Mouse (Mus musculus): Measurements from ENCODE around the gene Ykt6.
"Not testable (repeated sequence)": the region's sequence is repeated elsewhere in the genome, so short reads cannot be mapped to it uniquely, and the experiment has no call there.

Ykt6 gene

GRCm38 (mm10) chr11:5955546-5956276, at the start of gene Ykt6:
Gene Ykt6 (plus strand): TSS chr11:5955693.
- DNase-seq (ENCODE audit: low spot score): peak; percentile 95

- DNase-seq (ENCODE audit: low spot score): no peak
These were observed 49.5 kb upstream of the Ykt6 start for GRCm38 (mm10) chr11:5905778-5906518.

- DNase-seq (ENCODE audit: low spot score): no peak
These were observed 48.4 kb upstream of the Ykt6 start for GRCm38 (mm10) chr11:5907096-5907495.

GRCm38 (mm10) chr11:5908642-5909041, 46.9 kb upstream of the Ykt6 start:
- no peak for DNase-seq (ENCODE audit: low spot score)

GRCm38 (mm10) chr11:5912635-5913034, 42.9 kb upstream of the Ykt6 start:
- peak; percentile 74 for DNase-seq (ENCODE audit: low spot score)

- DNase-seq (ENCODE audit: low spot score): peak; percentile 54
These were observed 42.2 kb upstream of the Ykt6 start for GRCm38 (mm10) chr11:5913256-5913655.

- DNase-seq (ENCODE audit: low spot score): peak; percentile 22
These were observed 41.6 kb upstream of the Ykt6 start for GRCm38 (mm10) chr11:5913936-5914335.

- DNase-seq (ENCODE audit: low spot score): peak; percentile 31
These were observed 40.6 kb upstream of the Ykt6 start for GRCm38 (mm10) chr11:5914940-5915339.

- peak; percentile 32 for DNase-seq (ENCODE audit: low spot score)
These were observed 39.9 kb upstream of the Ykt6 start for GRCm38 (mm10) chr11:5915429-5916177.

GRCm38 (mm10) chr11:5916178-5916548, 39.3 kb upstream of the Ykt6 start:
- peak; percentile 39 for DNase-seq (ENCODE audit: low spot score)

- peak; percentile 25 for DNase-seq (ENCODE audit: low spot score)
These were observed 37.4 kb upstream of the Ykt6 start for GRCm38 (mm10) chr11:5918111-5918510.

- DNase-seq (ENCODE audit: low spot score): no peak
These were observed 35.9 kb upstream of the Ykt6 start for GRCm38 (mm10) chr11:5919606-5920005.

GRCm38 (mm10) chr11:5920323-5920960, 35.1 kb upstream of the Ykt6 start:
- no peak for DNase-seq (ENCODE audit: low spot score)

GRCm38 (mm10) chr11:5924699-5925098, 30.8 kb upstream of the Ykt6 start:
- no peak for DNase-seq (ENCODE audit: low spot score)

GRCm38 (mm10) chr11:5926696-5927220, 28.7 kb upstream of the Ykt6 start:
- no peak for DNase-seq (ENCODE audit: low spot score)

GRCm38 (mm10) chr11:5930578-5930977, 24.9 kb upstream of the Ykt6 start:
- DNase-seq (ENCODE audit: low spot score): no peak

GRCm38 (mm10) chr11:5931947-5932346, 23.5 kb upstream of the Ykt6 start:
- DNase-seq (ENCODE audit: low spot score): peak; percentile 63

- not testable (repeated sequence) for DNase-seq (ENCODE audit: low spot score)
These were observed 21.0 kb upstream of the Ykt6 start for GRCm38 (mm10) chr11:5934531-5934930.

- no peak for DNase-seq (ENCODE audit: low spot score)
These were observed 12.5 kb upstream of the Ykt6 start for GRCm38 (mm10) chr11:5942966-5943365.

GRCm38 (mm10) chr11:5945096-5945495, 10.4 kb upstream of the Ykt6 start:
- no peak for DNase-seq (ENCODE audit: low spot score)

GRCm38 (mm10) chr11:5947796-5948195, 7.7 kb upstream of the Ykt6 start:
- no peak for DNase-seq (ENCODE audit: low spot score)
